Mouse (Mus musculus) cortical plate, adult 2 months (tissue): ENCODE data around the gene Elk3. TPM values are rescaled to one million over a fixed set of nuclear protein-coding genes. Genes with fewer than 3 reads are reported as not detected.
A peak's percentile ranks its signal among the peaks of the same experiment; 100 is the strongest.

Source experiments
- H3K27ac ChIP-seq: fragments of 200-500 bp; 2 replicates; pipeline ENCODE4 v1.5.1; 2012; ENCODE audit warnings: low read length, control low read depth, inconsistent platforms; ENCODE audit not compliant: insufficient read depth
- H3K4me1 ChIP-seq: fragments of 200-500 bp; 2 replicates; pipeline ENCODE4 v1.6.1; 2011; ENCODE audit warnings: low read length; ENCODE audit not compliant: control insufficient read depth, insufficient read depth
- H3K4me3 ChIP-seq: fragments of 200-500 bp; 2 replicates; pipeline ENCODE4 v1.5.1; 2011; ENCODE audit warnings: mild to moderate bottlenecking, low read length, control low read depth; ENCODE audit not compliant: insufficient read depth
- CTCF ChIP-seq: fragments of 200-500 bp; IDR thresholded peaks from 2 replicates; pipeline ENCODE4 v1.5.1; 2011; ENCODE audit warnings: mild to moderate bottlenecking, control low read depth, low read length; ENCODE audit not compliant: insufficient read depth; ENCODE audit errors: extremely low read depth
- POLR2A ChIP-seq: fragments of 200-500 bp; IDR thresholded peaks from 2 replicates; pipeline ENCODE4 v1.6.1; 2011; ENCODE audit warnings: mild to moderate bottlenecking, low read length, control low read depth; ENCODE audit not compliant: insufficient read depth; ENCODE audit errors: extremely low read depth
- polyA plus RNA-seq: library from polyadenylated mRNA; depleted of rRNA; stranded (reverse); fragments of >200 nt; gene quantifications from 2 replicates; pipeline ENCODE4 v1.2.3, GENCODE M21; 2012

Elk3 gene
- polyA plus RNA-seq, 1 experiment, result 6.9 TPM

DNA sequence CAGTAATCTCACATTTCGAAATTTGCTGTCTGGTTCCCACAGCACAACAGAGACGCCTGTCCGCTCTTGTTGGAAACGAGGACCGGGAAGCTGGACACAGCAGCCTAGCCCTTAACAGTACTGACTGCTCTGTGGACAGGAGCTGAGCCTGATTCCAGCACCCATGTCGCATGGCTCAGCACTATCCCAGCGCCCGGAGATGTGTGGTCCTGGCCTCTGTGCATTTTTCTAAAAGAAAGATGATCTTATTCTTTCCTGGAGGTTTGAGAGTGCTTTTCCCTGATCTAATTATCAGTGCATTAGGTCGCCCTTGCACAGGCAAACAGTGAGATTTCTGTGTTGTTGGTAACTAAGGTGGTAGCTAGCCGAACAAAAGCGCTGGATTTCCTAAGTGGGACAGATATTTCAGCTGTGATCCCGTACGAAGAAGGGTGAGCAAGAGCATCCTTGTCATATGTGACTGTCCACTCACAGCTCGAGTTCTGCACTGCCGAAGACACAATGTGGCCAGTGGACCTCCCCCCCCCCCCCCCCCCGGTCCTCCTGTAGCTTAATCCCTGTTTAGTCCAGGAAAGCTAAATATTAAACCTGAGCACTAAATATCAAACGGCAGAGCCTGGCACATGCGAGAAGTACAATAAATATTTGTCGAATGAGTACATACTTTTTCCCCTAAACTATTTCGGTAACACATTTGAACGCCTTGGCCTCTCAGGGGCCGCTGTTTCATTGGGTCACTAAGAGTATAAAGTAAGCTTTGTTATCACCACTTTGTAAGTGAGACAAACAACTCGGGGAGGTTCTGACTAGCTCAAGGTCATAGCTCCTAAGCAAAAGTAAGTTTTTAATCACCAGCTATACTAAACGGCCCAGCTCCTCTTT lies 60.3 kb downstream of the Elk3 start:
- no peak for TF ChIP-seq POLR2A
- no peak for TF ChIP-seq CTCF
- Histone ChIP-seq H3K4me1 (peaks cover 9% of the 10 kb centered on the region), H3K4me3 (no peak overlapping the region), H3K27ac (no peak overlapping the region)

DNA sequence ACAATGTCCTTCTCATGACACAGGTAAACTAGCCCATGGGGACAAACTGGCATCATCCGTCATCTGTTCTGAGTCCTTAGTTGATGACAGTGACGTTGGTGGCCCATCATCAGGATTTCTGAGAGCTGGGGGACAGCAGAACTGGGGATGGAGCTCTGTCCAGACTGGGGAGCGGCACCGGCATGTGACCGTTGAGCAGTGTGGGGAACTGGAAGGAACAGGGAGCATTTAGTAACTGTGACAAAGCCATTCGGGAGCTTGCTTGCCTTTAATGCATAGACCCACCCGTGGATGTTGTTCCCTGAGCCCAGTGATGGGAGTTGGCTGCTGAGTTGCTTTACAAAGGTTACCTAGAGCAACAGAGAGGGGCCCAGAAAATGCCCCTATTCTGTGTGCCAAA lies 61.0 kb downstream of the Elk3 start:
- Histone ChIP-seq H3K4me3 (no peak overlapping the region), H3K4me1 (peaks cover 9% of the 10 kb centered on the region), H3K27ac (no peak overlapping the region)
- no peak for TF ChIP-seq POLR2A

DNA sequence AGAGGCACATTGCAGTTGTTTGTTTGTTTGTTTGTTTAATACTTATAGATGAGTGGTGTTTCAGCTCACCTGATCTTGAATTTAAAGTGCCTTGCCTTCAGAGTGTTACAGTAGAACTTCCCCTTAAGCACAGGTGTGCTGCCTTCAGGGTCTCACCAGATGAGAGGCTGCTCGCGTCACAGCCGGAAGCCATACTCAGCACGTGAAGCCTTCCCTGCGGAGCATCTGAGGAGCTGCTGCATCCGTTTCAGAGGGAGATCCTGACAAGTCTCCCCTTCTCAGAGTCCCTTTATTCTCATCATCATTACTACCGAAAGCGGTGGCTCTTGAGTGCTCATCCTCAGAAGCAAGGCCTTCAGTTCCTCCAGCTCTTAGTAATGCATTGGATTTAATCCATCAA lies 62.5 kb downstream of the Elk3 start:
- Histone ChIP-seq H3K4me3 (no peak overlapping the region), H3K27ac (no peak overlapping the region), H3K4me1 (peaks cover 9% of the 10 kb centered on the region)
- no peak for TF ChIP-seq POLR2A
- TF ChIP-seq CTCF, result no peak

DNA sequence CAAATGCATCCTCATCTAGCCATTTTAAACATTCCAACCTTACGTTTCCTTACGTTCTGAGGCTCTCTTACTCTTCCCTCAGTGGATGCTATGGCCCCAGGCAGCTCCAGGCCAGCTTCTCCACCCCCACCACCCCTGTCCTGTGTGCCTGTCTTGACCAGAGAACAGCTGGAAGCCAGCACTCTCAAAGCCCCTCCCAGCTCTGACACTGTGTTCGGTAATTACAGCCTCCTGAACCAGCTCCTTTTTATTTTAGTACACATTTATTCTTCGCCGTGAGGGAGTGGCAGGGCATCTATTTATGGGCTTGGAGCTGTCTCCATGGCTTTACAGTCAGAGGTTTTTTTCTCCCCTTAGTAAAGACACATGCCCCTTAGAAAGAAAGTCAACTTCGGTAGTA lies 63.0 kb downstream of the Elk3 start:
- peak overlapping the region; percentile 0; the same call in 1 of the 2 replicates for H3K27ac ChIP-seq

DNA sequence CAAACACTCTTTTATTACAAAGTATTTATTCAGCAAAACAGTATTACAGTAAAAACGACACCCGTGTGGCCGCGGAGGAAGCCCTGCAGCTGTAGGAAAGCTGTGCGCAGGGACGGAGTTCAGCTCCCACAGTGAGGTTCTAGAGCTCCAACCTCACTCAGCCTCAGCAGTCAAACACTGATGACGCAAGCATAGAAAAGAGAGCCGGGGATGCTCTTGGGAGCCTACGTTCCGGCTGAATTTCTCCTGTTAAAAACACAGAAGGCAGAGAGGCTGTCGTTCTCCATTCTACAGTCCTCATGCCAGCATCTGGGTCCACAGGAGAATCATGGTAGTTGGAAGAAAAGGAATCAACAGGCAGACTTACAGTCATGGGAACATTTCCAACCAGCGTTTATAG lies 63.5 kb downstream of the Elk3 start:
- peak overlapping the region; percentile 0; the same call in 1 of the 2 replicates for H3K27ac ChIP-seq
- H3K4me1 ChIP-seq, result peaks cover 9% of the 10 kb centered on the region
- H3K4me3 ChIP-seq, result no peak overlapping the region
- TF ChIP-seq CTCF, result no peak
- no peak for TF ChIP-seq POLR2A

More for the DNA sequence above, 63.0 kb downstream of the Elk3 start:
- no peak for TF ChIP-seq POLR2A
- TF ChIP-seq CTCF, result no peak
- H3K4me3 ChIP-seq, result no peak overlapping the region
- peaks cover 9% of the 10 kb centered on the region for H3K4me1 ChIP-seq

DNA sequence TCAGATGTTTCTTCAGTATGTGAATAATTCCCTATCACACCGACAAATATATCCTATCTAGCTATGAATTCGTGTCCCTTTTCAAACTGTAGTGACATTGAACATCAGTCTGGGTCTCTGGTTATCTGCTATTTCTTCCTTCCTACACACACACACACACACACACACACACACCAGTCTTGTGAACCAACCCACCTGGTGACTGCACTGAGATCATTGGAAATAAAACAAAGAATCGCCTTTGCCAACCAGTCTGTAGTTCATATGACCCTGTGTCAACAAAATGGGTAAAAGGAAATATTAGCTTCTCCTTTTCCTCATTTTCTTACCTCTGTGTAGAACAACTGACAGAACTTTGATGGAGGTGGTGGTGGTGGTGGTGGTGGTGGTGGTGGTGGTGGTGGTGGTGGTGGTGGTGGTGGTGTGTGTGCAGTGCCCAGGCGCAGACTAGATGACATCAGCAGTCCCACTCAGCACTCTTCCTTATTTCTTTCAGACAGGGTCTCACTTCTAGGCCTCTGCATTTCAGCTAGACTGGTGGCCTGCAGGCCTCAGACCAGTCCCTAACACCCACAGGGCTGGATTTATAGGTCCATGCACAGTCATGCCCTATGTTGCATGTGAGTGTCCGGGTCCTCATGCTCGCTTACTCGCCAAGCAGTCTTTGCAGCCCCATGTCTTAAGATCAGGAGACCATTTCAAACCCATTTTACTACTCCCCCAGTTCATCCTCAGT lies 64.6 kb downstream of the Elk3 start:
- no peak for TF ChIP-seq POLR2A
- TF ChIP-seq CTCF, result no peak

DNA sequence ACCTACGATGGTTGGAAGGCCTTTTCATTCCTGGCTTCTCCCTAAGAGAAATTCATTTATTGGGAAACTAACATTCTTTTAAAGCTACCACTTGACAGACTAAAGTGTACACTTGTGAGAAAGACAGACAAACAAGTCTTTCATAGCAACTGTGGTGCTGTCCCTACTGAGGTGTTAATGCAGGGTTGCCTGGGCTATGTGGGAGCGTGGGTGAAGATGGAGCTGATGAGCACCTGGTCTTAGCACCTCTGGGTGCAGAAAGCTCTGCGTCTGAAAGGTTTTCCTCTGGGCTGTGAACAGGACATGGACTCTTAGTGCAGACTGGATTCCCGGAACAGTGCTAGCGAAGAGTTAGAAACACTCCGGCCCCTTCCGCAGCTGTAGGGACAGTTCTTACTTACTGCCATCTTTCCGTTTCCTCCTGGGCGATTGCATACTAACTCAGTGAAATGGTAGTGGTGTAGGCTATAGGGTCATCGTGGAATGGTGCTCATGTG lies 66.7 kb downstream of the Elk3 start:
- no peak overlapping the region for H3K27ac ChIP-seq
- TF ChIP-seq CTCF (no peak), POLR2A (no peak)
- peaks cover 6% of the 10 kb centered on the region for H3K4me1 ChIP-seq
- no peak overlapping the region for H3K4me3 ChIP-seq

More for the DNA sequence above, 64.6 kb downstream of the Elk3 start:
- no peak overlapping the region for H3K4me3 ChIP-seq
- H3K4me1 ChIP-seq, result peaks cover 6% of the 10 kb centered on the region
- H3K27ac ChIP-seq, result no peak overlapping the region

DNA sequence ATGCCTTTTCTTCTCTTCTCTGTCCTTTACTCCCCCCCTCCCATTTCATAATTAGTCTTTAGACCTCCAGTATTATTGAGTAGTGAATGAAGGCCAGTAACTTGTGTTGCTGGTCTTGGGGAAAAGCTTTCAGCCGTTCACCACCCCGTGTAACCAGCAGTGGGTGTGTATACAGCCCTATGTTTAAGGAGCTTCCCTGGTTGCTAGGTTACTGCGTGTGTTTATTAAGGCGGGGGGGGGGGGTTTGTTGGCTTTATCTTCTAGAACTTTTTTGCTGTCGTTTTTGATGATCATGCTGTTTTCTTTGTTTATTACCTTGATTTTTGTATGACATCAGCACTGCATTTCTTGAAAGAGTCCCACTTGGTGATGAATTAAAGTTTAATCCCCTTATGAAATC lies 68.1 kb downstream of the Elk3 start:
- Histone ChIP-seq H3K4me1 (peaks cover 2% of the 10 kb centered on the region), H3K27ac (no peak overlapping the region), H3K4me3 (no peak overlapping the region)
- no peak for TF ChIP-seq POLR2A
- no peak for TF ChIP-seq CTCF

DNA sequence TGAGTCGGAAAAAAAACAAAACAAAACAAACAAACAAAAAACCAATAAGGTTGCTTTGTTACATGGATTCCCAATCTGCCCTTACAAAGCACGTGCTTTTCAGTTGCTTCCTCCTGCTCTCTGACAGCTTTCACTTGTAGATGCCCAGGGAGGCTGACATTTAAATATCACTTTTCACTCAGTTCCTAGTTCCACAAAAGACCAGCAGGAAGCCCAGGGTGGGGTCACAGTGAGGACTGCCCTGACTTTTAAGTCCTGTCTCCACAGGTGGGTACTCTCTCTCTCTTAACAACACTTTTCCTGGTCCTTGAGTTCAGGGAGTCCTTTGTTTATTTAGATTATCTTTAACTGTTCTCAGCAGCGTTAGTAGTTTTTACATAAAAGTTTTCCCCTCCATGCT lies 68.7 kb downstream of the Elk3 start:
- H3K4me1 ChIP-seq, result no peaks in the 10 kb centered on the region; the same call in 1 of the 2 replicates
- H3K4me3 ChIP-seq, result no peak overlapping the region
- TF ChIP-seq POLR2A, result no peak
- TF ChIP-seq CTCF, result no peak
- no peak overlapping the region for H3K27ac ChIP-seq
